Mouse (Mus musculus) heart, adult 8-10 months (tissue): ENCODE measurements around the gene Smok2a. TPM values are rescaled to one million over a fixed set of nuclear protein-coding genes. Genes with fewer than 3 reads are reported as not detected.
"Not testable (repeated sequence)": the region's sequence is repeated elsewhere in the genome, so short reads cannot be mapped to it uniquely, and the experiment has no call there.

Experiments used
- DNase-seq: peaks from one replicate; pipeline ENCODE4 v3.0.0; 2022; ENCODE audit warnings: low spot score
- total RNA-seq, 4 experiments: library from RNA; stranded (reverse); gene quantifications; 2 replicates each; pipeline ENCODE4 v1.2.4; 2022

Gene Smok2a
- total RNA-seq = not detected

DNA sequence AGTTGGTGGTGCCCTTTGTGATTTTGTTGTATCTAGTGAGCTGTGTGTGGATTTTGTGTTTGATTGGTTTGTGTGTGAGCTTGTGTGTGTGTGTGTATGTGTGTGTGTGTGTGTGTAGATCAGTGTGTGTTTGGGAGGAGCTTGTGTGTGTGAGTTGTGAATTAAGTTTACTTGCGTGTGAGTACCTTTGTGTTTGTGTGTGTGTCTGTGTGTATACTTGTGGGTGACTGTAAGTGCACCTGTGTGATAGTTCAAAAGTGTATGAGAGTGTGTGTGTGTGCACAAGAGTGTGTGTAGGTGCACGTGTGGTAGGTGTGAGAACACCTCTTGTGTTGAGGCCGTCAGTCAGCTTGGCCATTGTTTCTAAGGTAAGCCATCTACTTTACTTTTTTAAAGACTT lies at the start of gene Smok2a:
Gene Smok2a, plus strand, starts transcription at position 301 of the 400 bp plus-strand sequence.
- DNase-seq = no peak

- DNase-seq = not testable (repeated sequence)
Observed at GRCm38 (mm10) chr17:13173578-13173977, 47.4 kb upstream of the Smok2a start.

DNA sequence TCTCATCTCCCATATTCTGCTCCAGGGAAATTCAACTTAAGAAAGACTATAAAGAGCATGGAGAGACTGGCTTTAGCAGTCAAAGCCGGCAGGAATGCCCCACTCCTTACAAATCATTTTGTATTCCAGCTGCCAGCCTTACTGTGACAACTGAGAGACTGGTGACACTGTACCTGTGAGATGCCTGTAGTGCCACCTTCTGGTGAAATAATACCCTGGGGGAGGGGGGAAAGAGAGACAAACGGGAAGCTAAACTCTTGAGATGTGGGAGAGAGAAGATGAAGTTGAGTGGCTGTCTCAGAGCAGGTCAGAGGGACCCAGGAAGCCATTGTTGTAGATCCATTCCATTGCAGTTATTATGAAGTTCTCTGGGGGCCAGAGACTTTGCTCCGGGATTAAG lies 47.0 kb upstream of the Smok2a start:
- DNase-seq = not testable (repeated sequence)

DNA sequence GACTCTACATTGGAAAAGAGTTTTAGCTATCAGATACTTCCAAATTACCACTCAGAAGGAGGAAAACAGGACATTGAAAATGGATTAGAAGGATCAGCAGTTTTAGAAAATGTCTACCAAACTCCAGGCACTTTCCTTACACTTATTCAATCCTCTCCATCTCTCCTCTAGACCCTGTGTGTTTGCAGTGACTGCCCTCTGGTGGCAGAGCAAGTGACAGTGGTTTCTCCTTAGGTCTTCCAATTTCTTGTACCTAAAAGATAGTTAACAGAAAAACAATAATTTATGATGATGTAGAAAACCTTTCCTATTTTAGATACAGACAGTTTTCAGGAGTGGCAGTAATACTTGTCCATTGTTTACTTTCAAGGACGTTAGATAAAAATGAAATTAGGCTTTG lies 45.4 kb upstream of the Smok2a start:
- not testable (repeated sequence) for DNase-seq

GRCm38 (mm10) chr17:13177796-13178195 lies 43.2 kb upstream of the Smok2a start:
- DNase-seq = not testable (repeated sequence)

- not testable (repeated sequence) for DNase-seq
Observed at GRCm38 (mm10) chr17:13179021-13179420, 42.0 kb upstream of the Smok2a start.

DNA sequence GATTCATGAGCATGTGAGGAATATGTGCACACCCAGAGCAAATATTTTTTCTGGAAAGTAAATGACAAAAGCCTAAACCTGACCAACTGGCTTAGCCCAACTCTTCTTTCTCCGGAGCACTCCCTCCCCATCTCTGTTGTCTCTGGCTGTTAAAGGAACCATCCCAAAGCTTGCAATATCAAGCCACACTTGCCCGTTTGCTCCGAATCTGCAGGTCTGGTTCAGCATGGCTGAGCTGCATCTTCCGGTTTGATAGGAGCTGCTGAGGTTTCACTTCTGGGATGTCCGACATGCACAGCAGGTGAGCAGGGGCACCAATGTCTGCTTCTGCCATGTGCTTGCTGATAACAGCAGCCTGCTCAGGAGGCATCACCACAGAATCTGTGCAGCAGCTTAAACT lies 40.5 kb upstream of the Smok2a start:
- not testable (repeated sequence) for DNase-seq

DNA sequence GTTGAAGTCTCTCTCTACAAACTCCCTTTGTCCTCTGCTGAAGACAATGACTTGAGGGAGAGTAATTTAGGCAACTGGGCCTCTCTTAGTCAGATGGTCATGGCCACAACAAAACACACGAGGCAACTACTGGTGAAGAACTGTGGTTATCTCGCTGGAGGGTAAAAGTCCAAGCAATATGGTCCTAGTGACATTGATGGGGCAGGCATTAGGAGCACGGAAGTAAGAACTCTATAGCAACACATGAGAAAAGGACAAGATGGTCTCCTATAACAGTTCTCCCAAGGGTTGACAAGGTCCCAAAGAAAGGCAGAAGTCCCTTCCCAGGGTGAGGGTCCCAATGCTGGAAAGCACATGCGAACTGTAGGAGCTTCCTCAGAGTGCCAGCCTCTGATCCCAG lies 38.3 kb upstream of the Smok2a start:
- DNase-seq = not testable (repeated sequence)

DNA sequence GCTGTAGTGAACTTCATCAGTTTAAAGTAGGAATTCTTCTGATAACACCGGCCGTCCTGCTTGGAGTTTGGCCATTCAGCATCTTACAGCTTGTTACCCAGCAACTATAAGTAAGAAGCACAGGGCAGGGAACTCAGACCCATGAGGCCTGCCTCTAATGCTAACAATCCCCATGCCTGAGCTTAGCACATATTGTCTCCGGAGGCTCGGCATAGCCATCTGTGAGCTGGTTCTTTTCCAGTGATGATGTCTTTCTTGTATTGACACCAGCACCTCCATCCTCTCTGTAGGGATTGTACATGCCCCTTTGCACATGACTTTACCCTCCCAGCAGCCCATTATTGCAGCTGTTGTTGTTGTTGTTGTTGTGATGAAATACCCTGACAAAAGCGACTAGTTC lies 36.5 kb upstream of the Smok2a start:
- DNase-seq = not testable (repeated sequence)

DNA sequence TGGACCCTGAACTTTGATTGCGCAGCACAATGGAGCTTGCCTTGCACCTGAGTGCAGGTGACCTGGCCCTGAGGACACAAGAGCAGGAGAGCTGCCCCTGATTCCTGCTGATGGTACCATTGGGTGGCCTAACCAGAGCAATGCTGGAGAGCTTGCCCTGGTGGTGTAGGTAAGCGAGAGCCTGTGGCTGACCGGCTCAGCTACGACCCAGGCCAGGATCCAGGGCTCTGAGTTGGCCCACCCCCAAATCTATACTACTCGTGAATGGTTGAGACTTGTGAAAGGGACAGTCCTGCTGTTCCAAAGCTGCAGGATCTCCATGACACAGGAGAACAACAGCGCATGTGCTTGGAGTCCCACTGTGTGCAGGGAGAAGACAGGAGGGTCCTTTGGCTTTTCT lies 34.4 kb upstream of the Smok2a start:
- not testable (repeated sequence) for DNase-seq

- DNase-seq = not testable (repeated sequence)
Observed at GRCm38 (mm10) chr17:13187621-13188020, 33.4 kb upstream of the Smok2a start.

- not testable (repeated sequence) for DNase-seq
Observed at GRCm38 (mm10) chr17:13188846-13189245, 32.1 kb upstream of the Smok2a start.

DNA sequence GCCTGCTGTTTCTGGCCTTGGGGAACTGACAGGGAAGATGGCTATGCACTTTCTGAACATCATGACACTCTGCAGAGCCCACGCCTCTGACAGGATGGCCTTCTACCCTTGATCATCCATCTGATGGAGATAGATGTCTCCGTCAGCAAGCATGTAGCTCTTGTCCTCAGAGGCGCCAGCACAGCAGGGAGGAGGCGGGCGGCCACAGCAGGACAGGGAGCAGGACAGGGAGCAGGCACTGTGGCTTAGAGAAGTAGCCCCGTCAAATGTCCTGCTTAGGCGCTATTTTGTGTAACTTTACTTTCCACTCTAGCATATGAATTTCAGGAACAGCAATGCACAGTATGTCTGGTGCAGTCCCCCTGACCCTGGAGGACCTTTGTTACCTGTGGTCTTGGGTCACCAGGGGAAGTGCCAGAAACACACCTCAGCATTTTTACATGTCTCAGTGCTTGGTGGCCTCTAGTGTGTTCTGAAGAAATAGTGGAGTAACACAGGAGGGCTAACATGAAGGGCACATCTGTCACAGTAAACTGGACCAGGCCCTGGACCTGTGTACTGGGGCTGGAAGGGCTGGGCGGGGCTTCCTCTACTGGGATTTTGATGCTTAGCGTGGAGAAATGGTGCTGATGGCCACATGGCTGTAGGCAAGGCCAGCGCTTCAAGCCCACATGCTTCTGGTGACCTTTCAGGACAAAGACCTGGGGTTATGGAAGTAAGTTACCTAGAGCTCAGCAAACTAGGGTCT lies 30.0 kb upstream of the Smok2a start:
- DNase-seq = not testable (repeated sequence)

GRCm38 (mm10) chr17:13196486-13196885 lies 24.5 kb upstream of the Smok2a start:
- DNase-seq = peak; percentile 45

- DNase-seq = not testable (repeated sequence)
Observed at GRCm38 (mm10) chr17:13198812-13199211, 22.2 kb upstream of the Smok2a start.

DNA sequence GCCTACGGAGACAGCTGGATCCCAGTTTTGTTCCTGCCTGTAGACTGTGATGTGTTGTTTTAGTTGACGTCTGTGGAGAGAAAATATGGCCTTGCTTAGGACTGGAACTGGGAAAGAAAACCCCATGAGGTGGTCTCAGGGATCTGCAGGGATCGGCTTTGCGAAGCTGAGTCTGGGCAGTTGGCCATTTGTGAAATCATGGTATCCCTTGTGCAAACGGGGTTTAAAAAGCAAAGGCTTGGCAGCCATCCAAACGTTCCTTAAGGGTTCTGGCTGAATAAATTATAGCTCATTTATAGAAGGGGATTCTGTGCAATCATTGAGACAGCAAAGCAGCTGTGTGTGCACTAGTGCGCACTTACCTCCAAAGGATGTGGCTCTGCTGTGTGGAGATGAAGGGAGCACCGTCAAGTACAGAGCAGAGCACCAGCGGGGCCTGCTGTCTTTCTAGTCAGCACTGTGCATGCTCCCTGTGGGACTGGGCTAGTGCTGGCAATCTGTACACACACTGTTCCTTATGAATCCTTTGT lies 21.0 kb upstream of the Smok2a start:
- not testable (repeated sequence) for DNase-seq

DNA sequence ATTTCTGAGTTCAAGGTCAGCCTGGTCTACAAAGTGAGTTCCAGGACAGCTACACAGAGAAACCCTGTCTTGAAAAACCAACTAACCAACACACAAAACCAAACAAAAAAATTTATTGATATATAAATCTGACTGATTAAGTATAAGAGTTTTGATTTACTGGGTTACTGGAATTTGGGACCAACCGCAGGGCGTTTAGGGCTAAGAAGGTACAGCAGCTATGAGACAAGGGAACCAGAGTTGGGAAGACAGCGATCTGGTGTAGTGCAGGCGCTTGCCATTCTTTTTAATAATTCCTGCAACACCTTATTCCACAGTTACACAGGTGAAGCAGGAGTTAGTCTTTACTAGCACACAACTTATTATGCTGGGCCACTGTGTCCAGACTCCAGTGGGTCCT lies 19.4 kb upstream of the Smok2a start:
- DNase-seq = not testable (repeated sequence)

DNA sequence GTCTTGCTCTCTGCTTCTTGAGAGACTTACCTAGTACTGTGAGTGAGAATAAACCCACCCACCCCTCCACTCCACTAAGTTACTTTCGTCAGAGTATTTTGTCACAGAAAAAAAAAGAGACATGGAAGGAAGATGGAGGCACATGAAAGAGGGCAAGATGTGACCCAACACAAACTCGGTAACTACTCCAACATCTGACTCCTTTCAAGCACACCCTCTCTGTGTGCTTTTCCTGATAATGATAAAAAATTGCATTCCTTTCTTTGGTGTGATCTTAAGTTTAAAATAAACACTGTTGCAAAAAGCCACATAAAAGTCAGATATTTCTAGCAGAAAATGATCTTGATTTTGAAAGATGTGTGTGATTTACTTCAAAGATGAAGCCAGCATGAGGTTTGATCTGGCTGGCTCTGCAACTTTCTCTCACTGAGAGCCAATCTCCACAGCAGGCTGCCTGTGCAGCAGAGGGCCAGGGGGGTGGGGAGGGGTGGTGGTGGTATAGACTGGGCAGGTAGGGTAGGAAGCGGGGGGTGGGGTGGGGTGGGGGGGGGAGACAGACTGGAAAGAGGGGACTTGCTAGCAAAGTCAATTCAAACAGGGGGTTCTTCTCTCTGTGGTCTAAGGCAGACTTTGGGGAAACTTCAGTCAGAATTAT lies 18.4 kb upstream of the Smok2a start:
- not testable (repeated sequence) for DNase-seq

DNA sequence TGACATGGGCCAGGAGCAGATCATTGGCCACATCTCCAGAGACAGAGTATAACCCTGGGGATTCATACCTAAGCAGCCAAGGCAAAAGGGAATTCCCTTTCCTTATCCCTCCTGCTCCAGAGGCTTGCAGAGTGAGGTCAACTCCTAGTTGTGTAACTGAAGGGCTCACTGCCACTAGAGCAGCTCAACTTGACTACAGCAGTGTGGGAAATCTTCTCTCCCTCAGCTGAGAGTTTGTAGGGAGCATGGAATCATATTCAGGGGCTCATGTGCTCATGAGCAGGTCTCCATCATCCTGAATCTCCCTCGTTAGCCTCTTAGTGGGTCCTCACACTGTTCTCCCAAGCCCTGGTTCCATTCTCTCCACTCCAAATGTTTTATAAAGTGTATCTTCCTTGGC lies 15.7 kb upstream of the Smok2a start:
- DNase-seq = peak; percentile 35

- DNase-seq = no peak
Observed at GRCm38 (mm10) chr17:13206491-13206890, 14.5 kb upstream of the Smok2a start.

- not testable (repeated sequence) for DNase-seq
Observed at GRCm38 (mm10) chr17:13208460-13208859, 12.5 kb upstream of the Smok2a start.

DNA sequence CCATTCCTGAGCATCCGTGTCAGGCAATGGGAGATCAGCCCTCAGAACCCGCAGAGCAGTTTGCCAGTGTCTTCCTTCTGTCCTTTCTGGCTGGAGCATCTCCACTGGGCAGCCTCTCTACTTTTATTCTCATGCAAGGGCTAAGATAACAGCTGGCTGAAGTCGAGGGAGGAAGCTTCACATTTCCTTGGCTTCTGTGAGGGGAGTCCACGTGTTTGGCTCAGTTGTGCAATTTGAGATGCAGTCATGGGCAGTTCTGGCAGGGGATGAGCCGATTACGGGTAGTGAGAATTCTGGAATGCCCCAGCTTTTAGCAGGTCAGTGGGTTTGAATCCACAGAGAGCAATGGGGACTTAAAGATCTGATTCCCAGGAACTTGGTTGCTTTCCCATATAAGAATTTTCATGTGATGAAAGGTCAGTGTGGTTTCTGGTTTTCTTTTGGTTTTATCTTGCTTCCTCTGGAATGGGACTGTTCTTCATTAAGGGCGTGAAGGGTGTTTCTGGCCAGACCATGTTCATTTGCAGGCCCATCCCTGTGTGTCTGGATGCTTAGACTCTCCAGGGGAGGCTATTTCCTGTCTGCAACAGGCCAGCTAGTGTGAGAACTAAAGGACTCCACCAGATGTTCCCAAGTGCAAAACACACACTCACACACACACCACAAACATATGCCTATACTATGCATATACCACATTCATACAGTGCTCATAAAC lies 8.7 kb upstream of the Smok2a start:
- peak; percentile 67 for DNase-seq
